Mouse (Mus musculus) monocyte, adult 5-6 weeks (primary cell): Measurements from ENCODE around the gene Tcl1. TPM values are rescaled to one million over a fixed set of nuclear protein-coding genes. Genes with fewer than 3 reads are reported as not detected.
A peak's percentile ranks its signal among the peaks of the same experiment; 100 is the strongest.
"Not testable (repeated sequence)": the region's sequence is repeated elsewhere in the genome, so short reads cannot be mapped to it uniquely, and the experiment has no call there.

ENCODE experiments used
- ATAC-seq: fragments of 153-309, 156-312 bp; replicated peaks from 2 replicates; pipeline ENCODE4 v1.8.0; 2017; ENCODE audit warnings: mild to moderate bottlenecking; ENCODE audit not compliant: low TSS enrichment, insufficient number of reproducible peaks, severe bottlenecking, poor library complexity, low FRiP score
- total RNA-seq: library from RNA; stranded (forward); fragments of 200-1000, 200-491, 200-594 nt; gene quantifications from 3 replicates; pipeline ENCODE4 v1.2.3, GENCODE M21; 2017

Tcl1 gene
- total RNA-seq, 1 experiment from 2014 or later: not detected

- ATAC-seq: not testable (repeated sequence)
Measured at GRCm38 (mm10) chr12:105190743-105191142, 31.9 kb downstream of the Tcl1 start, which contains the start of gene Tcl1b3. Gene Tcl1b3 (plus strand): TSS chr12:105191043.

- peak; percentile 17; the same call in 1 of the 2 replicates for ATAC-seq
Measured at GRCm38 (mm10) chr12:105188980-105189379, 33.6 kb downstream of the Tcl1 start.

DNA sequence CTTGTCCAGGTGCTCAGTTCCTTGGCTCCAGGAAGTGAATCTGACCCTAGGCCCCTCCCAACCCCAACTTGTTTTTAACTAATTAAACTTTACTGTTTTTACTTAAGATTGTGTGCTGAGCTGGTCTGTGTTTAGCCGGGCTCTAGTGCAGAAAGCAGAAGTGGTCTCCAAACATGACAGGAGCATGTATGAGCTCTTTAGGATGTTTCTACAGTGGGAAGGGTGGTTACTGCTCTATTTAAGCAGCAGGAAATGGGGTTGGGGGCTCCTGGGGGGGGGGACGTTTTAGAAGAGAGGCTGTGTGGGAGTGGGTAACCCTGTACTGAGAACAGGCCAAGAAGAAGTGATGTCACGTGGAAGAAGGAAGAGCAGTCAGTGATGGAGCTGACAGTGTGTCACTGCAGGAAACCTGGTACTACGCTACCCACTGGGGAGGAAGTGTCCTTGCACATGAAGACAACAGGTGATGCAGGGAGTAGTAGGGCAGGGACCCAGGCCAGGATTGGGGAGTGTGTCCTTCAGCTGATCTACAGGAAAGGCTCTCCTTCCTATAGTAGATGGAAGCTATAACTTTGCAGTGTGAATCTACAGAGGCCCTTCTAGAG, 41.5 kb downstream of the Tcl1 start:
- not testable (repeated sequence) for ATAC-seq

DNA sequence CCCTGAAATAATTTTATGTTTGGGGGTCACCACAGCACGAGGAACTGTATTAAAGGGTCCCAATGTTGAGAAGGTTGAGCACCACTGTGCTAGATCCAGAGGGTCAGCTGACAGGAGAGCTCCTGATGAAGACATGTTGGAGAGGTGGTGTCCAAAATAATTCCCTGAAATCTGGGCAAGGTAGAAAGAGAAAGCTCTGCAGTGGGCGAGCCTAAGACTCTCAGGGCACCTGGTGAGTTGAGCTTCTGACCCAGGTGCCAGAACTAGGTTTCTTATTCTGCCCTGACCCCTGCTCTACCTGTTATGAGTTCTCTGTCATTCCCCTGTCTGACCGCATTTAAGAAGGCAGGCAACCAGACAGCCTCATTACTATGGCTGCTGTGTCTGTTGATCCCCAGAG, 46.5 kb downstream of the Tcl1 start, which contains the start of gene Tcl1b5:
Gene Tcl1b5, plus strand, starts transcription at position 301 of the 400 bp plus-strand sequence.
- not testable (repeated sequence) for ATAC-seq

DNA sequence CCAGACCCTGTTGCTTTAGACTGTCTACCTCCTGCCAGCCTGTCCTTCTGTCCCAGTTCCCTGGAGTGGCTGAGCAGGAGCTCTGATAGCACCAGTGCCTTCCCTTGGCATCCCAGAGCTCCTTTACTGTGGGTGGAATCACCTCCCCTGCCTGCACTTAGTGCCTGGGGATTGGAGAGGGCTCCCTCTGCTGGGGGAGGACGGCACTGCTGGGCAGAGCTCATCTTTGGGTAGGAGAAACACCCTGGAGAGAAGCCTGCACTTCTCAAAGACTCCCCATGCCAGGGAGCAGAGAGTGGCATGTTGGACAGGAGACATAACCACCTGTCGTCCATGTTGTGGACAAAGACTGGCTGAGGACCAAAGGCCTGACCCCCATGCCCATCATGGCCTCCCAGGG, 48.3 kb downstream of the Tcl1 start:
- not testable (repeated sequence) for ATAC-seq

GRCm38 (mm10) chr12:105173366-105173765, 49.2 kb downstream of the Tcl1 start:
- ATAC-seq: no peak

Other genes with a start within 250 kb of the Tcl1 start
- gene Syne3, start 213.0 kb downstream of the Tcl1 start, total RNA-seq: 44.7 to 96.7 TPM (median 53.9 TPM) in 3 replicates
- gene Glrx5, start 190.1 kb downstream of the Tcl1 start, total RNA-seq: 6.8 to 10.9 TPM (median 10.2 TPM) in 3 replicates
- gene Tcl1b2, start 76.8 kb downstream of the Tcl1 start, total RNA-seq: not detected in 3 replicates
- not detected in 3 replicates for gene Tcl1b1, start 63.1 kb downstream of the Tcl1 start, total RNA-seq
- not detected in 3 replicates for gene Tcl1b5, start 46.4 kb downstream of the Tcl1 start, total RNA-seq
- gene Tcl1b3, start 31.8 kb downstream of the Tcl1 start, total RNA-seq: not detected in 3 replicates
- not detected in 3 replicates for gene Tcl1b4, start 20.8 kb downstream of the Tcl1 start, total RNA-seq
- gene Tunar, start 111.1 kb upstream of the Tcl1 start, total RNA-seq: not detected in 3 replicates
- 0.19 to 0.78 TPM (median 0.21 TPM) in 3 replicates for gene D430019H16Rik, start 231.1 kb upstream of the Tcl1 start, total RNA-seq